Mouse (Mus musculus): ENCODE measurements around the gene Cfd.

- TF ChIP-seq USF1 (IDR thresholded peaks at IDR 0.05; ENCODE audit: low read depth, low read length) = no peak
- no peak for TF ChIP-seq JUND (conservative IDR thresholded peaks at IDR 0.05; ENCODE audit: low read depth, low read length)
- no peak for TF ChIP-seq POLR2A (IDR thresholded peaks at IDR 0.05; ENCODE audit: low read depth, low read length)
- no peak for TF ChIP-seq CHD1 (IDR thresholded peaks at IDR 0.05; ENCODE audit: low read depth, low read length)
- no peak for TF ChIP-seq CHD2 (IDR thresholded peaks at IDR 0.05; ENCODE audit: low read length)
- no peak for TF ChIP-seq BHLHE40 (IDR thresholded peaks at IDR 0.05; ENCODE audit: low read depth, low read length)
- no peak for TF ChIP-seq CTCF (conservative IDR thresholded peaks at IDR 0.05 in 1 of 2, IDR thresholded peaks at IDR 0.05 in 1 of 2; ENCODE audit: low read depth in 2 of 2, low read length in 2 of 2)
These were observed 29.2 kb upstream of the Cfd start for GRCm38 (mm10) chr10:79861230-79862048.
